Mouse (Mus musculus): ENCODE data around the gene Nudt9.

The Nudt9 gene

DNA sequence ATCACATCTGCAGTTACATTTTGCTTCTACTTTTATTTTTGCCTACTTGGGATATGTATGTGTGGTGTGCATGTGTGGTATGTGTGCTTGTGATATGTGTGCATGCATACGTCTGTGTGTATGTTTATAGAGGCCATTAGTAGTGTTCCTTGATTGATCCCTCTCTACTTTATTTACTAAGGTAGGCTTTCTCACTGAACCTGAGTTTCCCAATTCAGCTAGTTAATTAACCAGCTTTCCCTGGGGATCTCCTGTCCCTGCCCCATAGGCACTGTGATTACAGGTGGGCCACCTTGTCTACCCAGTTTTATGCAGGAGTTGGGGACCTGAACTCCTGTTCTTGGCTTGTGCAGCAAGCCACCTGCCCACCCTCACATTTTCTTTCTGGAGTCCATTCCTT, 9.4 kb upstream of the Nudt9 start:
- in situ Hi-C loops (cut with MboI, MseI), result no loop called here

- in situ Hi-C loops (cut with MboI, MseI), result no loop called here
Measured at GRCm38 (mm10) chr5:104039154-104039932, 6.8 kb upstream of the Nudt9 start.

DNA sequence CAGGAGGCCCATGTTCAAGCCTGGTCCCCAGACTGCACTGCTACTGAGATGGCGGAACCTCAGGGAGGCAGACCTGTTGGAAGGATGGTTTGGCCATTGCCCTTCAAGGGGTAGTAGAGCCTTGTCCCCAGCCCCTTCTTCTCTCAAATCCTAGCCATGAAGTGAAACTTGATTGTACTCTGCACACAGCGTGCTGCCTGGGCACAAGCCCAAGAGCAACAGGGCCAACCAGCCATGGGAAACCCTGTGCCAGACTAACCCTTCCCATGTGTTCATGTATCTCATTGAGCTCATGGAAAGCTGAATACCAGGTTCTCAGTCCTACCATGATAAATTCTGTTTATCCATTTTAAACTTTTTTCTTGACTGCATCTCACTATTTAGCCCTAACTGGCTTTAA, 3.2 kb upstream of the Nudt9 start:
- in situ Hi-C loops (cut with MboI, MseI), result no loop called here

DNA sequence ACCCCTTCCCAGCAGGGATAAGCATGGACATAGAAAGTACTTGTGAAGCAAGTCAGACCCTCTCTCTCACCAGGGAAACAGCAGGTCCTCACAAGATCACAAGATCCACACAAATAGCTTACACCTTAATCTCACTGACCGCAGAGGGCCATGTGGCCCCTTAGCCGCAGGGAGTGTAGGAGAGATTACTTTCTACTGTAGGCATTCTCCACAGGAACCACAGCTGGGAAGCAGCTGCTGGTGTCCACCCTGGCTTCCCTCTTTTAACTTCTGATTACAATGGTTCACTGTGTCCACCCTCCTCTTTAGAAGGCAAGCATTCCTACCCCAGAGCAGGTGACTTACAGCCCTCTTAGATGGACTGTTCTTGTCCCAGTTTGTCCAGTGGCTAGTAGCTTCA, 2.4 kb upstream of the Nudt9 start:
- in situ Hi-C loops (cut with MboI, MseI), result no loop called here

DNA sequence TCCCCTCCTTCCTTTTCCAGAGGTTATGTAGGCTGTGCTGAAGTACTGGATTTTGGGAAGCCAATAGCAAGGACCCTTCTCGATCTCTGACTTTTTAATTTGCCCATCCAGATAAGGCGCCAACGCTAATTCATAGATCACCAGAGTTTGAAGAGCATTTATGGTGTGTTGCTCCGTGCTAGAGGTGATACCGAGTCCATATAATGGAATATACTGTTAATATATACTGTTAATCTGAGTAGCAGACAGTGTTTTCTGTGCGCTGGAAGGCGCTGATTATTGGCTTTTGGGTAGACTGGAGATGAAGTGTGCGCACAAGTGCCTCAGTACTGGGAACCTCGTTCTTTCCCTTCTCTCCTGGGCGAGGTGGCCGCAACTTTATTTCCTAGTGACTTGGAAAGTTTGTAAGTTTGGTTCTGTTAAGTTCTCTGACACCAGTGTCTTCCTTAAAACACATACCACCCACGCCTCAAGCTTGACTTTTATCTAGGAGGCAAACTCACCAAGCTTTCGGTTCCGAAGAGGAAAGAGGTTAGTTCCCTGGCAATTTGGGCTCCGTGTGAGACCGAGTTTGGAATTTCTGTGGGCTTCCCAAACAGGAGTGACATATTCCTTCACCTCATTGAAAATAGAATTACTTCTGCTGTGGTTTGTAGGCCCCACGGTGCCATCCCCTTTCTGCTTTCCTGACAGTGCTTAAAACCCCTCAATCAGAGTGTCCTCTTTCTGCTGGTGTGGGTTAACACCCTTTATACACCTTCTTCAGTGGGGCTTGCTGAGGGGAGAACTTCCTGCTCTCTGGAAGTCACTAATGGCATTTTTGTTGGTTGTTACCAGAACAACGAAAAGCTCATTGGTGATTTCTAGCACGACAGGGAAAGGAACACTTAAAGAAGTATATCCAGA, 1.3 kb downstream of the Nudt9 start:
- in situ Hi-C loops (cut with MboI, MseI), result no loop called here

DNA sequence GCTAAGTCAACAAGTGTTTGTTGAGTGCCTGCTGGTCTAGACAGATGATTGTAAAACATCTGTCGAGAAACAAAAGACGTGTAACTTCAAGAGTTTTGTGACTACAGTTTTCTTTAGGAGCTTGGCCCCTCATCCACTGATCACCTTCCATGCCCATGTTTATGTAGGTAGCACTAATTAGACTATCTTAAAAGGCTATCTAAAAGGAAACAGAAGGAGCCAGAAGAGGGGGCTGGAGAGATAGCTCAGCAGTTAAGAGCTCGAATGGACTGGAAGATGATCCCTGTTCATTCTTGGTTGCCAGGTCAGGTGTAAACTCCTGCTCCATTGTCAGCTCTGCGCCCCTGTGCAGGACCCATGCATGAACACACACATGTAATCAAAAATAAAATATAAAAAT, 2.0 kb downstream of the Nudt9 start:
- in situ Hi-C loops (cut with MboI, MseI), result no loop called here

DNA sequence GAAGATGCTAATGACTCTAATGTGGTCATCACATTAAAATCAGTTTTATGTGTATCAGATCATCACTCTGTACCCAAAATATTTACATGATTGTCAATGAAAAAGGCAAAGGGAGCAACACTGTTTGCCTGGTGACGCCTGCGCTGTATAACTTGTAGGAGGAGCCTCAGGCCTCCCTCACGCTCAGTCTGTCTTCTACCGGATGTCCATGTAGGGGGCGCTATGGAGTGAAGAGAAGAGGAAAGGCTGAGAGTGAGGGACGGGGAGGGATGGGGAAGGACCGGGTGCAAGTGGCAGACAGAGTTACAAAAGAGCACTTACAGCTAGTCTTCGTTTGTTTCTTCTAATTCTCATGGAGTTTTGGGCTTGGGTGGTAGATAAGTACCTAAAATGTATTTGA, 6.8 kb downstream of the Nudt9 start:
- in situ Hi-C loops (cut with MboI, MseI), result loop anchor here (5.0 to 10.0 kb wide), 2 partner anchors 36 to 58 kb away; no protein-coding TSS in a partner anchor

- in situ Hi-C loops (cut with MboI, MseI), result loop anchor here (5.0 to 10.0 kb wide), 2 partner anchors 38 to 60 kb away; no protein-coding TSS in a partner anchor
Measured at GRCm38 (mm10) chr5:104054938-104055337, 8.8 kb downstream of the Nudt9 start.

DNA sequence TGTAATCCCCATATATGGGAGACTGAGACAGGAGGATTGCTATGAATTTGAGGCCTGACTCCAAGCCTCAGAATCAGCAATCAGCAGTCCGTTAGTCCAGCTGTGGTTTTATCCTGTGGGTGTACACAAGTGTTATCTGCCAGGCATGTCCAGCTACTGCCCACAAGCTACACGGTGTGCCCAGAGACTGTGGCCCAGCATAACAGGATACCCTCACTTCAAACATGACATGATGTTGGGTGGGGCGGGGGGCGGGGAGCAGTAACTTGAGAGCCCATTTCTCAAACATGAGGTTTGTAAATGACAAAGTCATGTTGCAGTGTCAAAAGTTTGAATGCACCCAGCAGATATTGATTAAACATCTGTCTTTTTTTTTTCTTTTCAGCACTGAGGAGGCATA, 9.7 kb downstream of the Nudt9 start:
- in situ Hi-C loops (cut with MboI, MseI), result loop anchor here (10.0 kb wide), 1 partner anchor 61 kb away; no protein-coding TSS in a partner anchor

GRCm38 (mm10) chr5:104056295-104056694, 10.2 kb downstream of the Nudt9 start:
- in situ Hi-C loops (cut with MboI, MseI), result loop anchor here (10.0 kb wide), 1 partner anchor 61 kb away; no protein-coding TSS in a partner anchor

DNA sequence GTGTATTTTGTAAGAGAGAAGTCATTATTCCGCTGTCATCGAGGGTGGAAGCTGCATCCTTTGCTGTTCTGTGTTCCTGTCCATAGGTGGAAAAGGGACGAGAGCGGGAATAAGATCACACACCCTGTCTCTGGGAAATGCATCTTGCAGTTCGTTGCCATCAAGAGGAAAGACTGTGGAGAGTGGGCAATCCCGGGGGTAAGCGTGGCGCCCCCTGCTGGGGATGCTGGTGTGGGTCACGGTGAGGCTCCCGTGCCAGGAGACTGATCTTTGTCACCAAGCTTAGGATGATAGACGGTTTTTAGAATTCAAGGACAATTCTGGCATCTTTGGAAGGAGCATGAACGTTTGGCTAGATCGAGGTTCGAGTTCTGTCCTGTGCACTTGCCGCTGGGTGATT, 11.9 kb downstream of the Nudt9 start:
- in situ Hi-C loops (cut with MboI, MseI), result loop anchor here (10.0 kb wide), 1 partner anchor 63 kb away; no protein-coding TSS in a partner anchor

GRCm38 (mm10) chr5:104059628-104060027, 13.5 kb downstream of the Nudt9 start:
- in situ Hi-C loops (cut with MboI, MseI), result loop anchor here (10.0 kb wide), 1 partner anchor 65 kb away; no protein-coding TSS in a partner anchor

GRCm38 (mm10) chr5:104060429-104060828, 14.3 kb downstream of the Nudt9 start:
- in situ Hi-C loops (cut with MboI, MseI), result no loop called here

DNA sequence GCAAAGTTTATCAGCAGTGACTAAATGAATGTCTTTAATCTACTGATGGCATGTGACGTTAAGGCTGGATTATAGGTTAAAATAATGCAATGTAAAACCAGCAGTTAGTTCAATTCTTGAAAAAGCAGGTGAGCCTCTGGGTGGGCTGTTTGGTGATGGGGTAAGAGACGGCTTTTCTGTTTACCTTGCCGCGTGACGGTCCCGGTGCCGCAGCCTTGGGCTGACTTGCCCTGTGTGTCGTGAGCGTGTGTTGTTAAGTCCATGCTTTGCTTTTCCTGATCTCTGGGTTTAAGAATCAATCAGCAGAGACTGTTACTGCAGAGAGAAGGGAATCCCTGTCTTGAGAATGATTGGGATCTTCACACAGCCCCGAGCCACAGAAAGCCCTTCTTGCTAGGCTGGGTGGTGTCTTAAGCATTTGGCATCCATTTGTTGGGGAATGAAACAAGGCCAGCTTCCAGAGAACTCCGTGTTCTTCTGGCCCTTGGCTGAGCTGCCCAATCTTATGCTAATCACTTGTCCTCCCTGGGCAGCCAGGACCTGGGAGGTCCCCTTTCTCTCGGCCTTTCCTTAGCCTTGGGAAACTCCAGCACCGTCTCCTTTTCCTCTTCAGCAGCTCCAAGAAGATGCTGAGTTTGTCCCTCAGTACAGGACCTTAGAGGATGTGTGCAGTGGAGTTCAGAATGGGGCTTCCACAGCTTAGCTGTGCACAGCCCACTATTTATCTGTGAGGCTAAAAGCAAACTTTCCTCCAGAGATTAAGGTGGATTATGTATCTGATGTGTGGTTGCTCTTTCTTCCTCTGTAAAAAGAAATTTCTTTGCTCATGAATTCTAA, 16.0 kb downstream of the Nudt9 start:
- in situ Hi-C loops (cut with MboI, MseI), result no loop called here

DNA sequence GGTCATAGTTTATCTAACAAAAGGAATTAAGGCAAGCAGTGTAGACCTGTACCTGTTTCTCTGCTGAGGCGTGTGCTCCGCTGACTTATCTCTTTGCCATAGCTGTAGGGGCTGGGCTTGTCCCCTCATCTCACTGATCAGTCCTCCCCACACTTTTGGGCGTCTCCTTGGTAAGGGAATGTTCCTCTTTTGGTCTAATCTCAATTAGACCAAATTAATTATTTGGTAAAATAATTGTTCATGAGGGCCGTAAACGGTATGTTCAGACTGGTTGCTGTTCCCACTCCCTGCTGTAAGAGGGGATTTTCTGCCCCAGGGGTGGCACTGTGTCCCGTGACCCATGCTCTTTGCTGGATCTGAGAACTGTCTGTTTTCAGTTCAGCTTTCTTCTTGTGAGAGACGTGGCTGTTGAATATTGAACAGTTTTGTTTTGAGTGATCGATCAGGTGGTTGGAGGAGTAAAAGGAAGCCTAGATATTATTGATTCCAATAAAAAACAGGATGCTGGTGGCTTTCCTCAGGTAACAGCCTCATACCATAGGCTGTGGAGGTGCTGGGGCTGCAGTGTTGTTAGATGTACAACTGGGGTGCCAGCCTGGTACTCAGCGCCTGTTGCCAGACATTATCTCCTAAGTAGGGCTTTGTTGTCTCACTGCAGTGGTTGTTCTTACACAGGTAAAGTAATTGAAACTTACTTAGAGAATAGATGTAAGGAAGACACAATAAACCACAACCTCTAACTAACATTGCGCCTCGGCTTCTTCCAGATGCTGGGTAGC, 16.9 kb downstream of the Nudt9 start:
- in situ Hi-C loops (cut with MboI, MseI), result no loop called here

DNA sequence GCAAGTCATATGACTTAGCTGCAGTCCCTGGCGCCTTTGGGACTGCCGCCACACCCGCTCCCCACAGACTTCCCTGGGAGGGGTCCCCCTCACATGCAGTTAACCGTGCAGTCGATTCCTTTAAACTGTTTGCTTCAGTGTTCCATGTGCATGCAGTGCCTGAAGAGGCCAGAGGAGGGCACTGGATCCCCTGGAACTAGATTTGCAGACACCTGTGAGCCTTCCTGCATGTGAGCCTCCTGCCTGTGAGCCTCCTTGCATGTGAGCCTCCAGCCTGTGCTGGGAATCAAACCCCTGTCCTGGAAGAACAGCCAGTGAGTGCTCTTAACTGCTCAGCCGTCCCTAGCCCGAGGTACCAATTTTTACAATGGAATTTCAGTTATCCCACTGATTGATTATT, 22.6 kb downstream of the Nudt9 start:
- in situ Hi-C loops (cut with MboI, MseI), result no loop called here

- in situ Hi-C loops (cut with MboI, MseI), result no loop called here
Measured at GRCm38 (mm10) chr5:104071048-104071447, 24.9 kb downstream of the Nudt9 start.

- in situ Hi-C loops (cut with MboI, MseI), result no loop called here
Measured at GRCm38 (mm10) chr5:104072272-104072886, 26.3 kb downstream of the Nudt9 start.

DNA sequence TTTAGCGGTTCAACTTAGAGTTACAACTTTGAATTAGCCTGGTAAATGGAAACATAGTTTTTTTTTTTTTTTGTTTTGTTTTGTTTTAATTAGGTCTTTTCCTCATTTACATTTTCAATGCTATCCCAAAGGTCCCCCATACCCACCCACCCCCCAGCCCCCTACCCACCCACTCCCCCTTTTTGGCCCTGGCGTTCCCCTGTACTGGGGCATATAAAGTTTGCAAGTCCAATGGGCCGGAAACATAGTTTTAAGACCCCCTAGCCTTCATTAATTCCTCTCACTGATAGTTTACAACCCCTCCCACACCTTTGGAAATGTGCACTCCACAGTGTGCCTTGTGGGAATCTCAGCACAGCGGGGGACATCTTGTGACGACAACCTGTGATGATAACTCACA, 27.5 kb downstream of the Nudt9 start:
- in situ Hi-C loops (cut with MboI, MseI), result no loop called here

GRCm38 (mm10) chr5:104074388-104074787, 28.3 kb downstream of the Nudt9 start:
- in situ Hi-C loops (cut with MboI, MseI), result no loop called here

All from T-helper 2 cell (primary cell).